Mouse (Mus musculus) brain, embryonic 14.5 days (tissue): Measurements from ENCODE around the gene Cfap61. TPM values are rescaled to one million over a fixed set of nuclear protein-coding genes. Genes with fewer than 3 reads are reported as not detected.
A peak's percentile ranks its signal among the peaks of the same experiment; 100 is the strongest.

Experiments used
- DNase-seq: peaks from one replicate; pipeline ENCODE4 v3.0.0-alpha.2; 2011; ENCODE audit warnings: low read depth
- CTCF ChIP-seq: fragments of 200-500 bp; IDR thresholded peaks from 2 replicates; pipeline ENCODE4 v1.5.1; 2012; ENCODE audit warnings: inconsistent platforms, mild to moderate bottlenecking, moderate library complexity, borderline replicate concordance; ENCODE audit not compliant: insufficient read depth, insufficient read length; ENCODE audit errors: extremely low read depth
- POLR2A ChIP-seq: fragments of 200-500 bp; IDR thresholded peaks from 2 replicates; pipeline ENCODE4 v1.6.1; 2012; ENCODE audit warnings: mild to moderate bottlenecking, inconsistent platforms, borderline replicate concordance; ENCODE audit not compliant: poor library complexity, insufficient read depth, insufficient read length, severe bottlenecking; ENCODE audit errors: extremely low read depth
- polyA plus RNA-seq: library from polyadenylated mRNA; depleted of rRNA; stranded (reverse); fragments of >200 nt; gene quantifications from 2 replicates; pipeline ENCODE4 v1.2.3, GENCODE M21; 2012

Cfap61 gene
- polyA plus RNA-seq, 1 experiment = 2.9 TPM

GRCm38 (mm10) chr2:146063093-146064074, 128.8 kb downstream of the Cfap61 start:
- TF ChIP-seq POLR2A (no peak), CTCF (no peak)
- peak; percentile 89 for DNase-seq

- no peak for DNase-seq
- TF ChIP-seq CTCF (no peak), POLR2A (no peak)
Measured at GRCm38 (mm10) chr2:146067364-146067763, 132.8 kb downstream of the Cfap61 start.

GRCm38 (mm10) chr2:146073300-146073699, 138.7 kb downstream of the Cfap61 start:
- no peak for TF ChIP-seq POLR2A
- TF ChIP-seq CTCF = no peak
- DNase-seq = no peak

GRCm38 (mm10) chr2:146077117-146077516, 142.5 kb downstream of the Cfap61 start:
- no peak for TF ChIP-seq POLR2A
- TF ChIP-seq CTCF = no peak
- no peak for DNase-seq

- no peak for DNase-seq
Measured at GRCm38 (mm10) chr2:146080282-146080681, 145.7 kb downstream of the Cfap61 start.

GRCm38 (mm10) chr2:146083326-146083871, 148.8 kb downstream of the Cfap61 start:
- DNase-seq = peak; percentile 60
- TF ChIP-seq CTCF (no peak), POLR2A (no peak)

More at GRCm38 (mm10) chr2:146080282-146080681, 145.7 kb downstream of the Cfap61 start:
- TF ChIP-seq CTCF (no peak), POLR2A (no peak)

- DNase-seq = no peak
- no peak for TF ChIP-seq CTCF
- TF ChIP-seq POLR2A = no peak
Measured at GRCm38 (mm10) chr2:146087411-146087810, 152.8 kb downstream of the Cfap61 start.

GRCm38 (mm10) chr2:146089157-146089692, 154.6 kb downstream of the Cfap61 start:
- no peak for TF ChIP-seq POLR2A
- no peak for TF ChIP-seq CTCF
- no peak for DNase-seq

- no peak for TF ChIP-seq POLR2A
- no peak for TF ChIP-seq CTCF
- DNase-seq = no peak
Measured at GRCm38 (mm10) chr2:146097532-146097931, 162.9 kb downstream of the Cfap61 start.

GRCm38 (mm10) chr2:146098853-146099717, 164.5 kb downstream of the Cfap61 start:
- TF ChIP-seq CTCF = no peak
- TF ChIP-seq POLR2A = no peak
- DNase-seq = peak; percentile 64
